Mouse (Mus musculus) stomach, postnatal 0 days (tissue): ENCODE results near the gene Fbxo7. TPM values are rescaled to one million over a fixed set of nuclear protein-coding genes. Genes with fewer than 3 reads are reported as not detected.

Experiments
- ATAC-seq: fragments of 200-750 bp; cut with Nextera tagmentation; 2 replicates; pipeline ENCODE4 v1.8.0; 2017; ENCODE audit not compliant: low FRiP score, low TSS enrichment
- DNase-seq: peaks from one replicate; pipeline ENCODE4 v3.0.0-alpha.2; 2016; ENCODE audit warnings: low spot score
- H3K27ac ChIP-seq: fragments of 300-500 bp; sonication (generic); replicated peaks from 2 replicates; pipeline ENCODE4 v1.5.1; 2014; ENCODE audit warnings: mild to moderate bottlenecking, control low read depth
- H3K27me3 ChIP-seq: fragments of 300-500 bp; sonication (generic); 2 replicates; pipeline ENCODE4 v1.6.1; 2014; ENCODE audit warnings: low read length; ENCODE audit not compliant: control insufficient read depth, insufficient read depth
- H3K36me3 ChIP-seq: fragments of 300-500 bp; sonication (generic); 2 replicates; pipeline ENCODE4 v1.6.1; 2014; ENCODE audit warnings: low read length, mixed read lengths; ENCODE audit not compliant: control insufficient read depth, insufficient read depth
- H3K4me1 ChIP-seq: fragments of 300-500 bp; sonication (generic); replicated peaks from 2 replicates; pipeline ENCODE4 v1.6.1; 2014; ENCODE audit warnings: antibody characterized with exemption; ENCODE audit not compliant: control insufficient read depth, insufficient read depth
- H3K4me2 ChIP-seq: fragments of 300-500 bp; sonication (generic); replicated peaks from 2 replicates; pipeline ENCODE4 v1.6.1; 2014; ENCODE audit warnings: low read depth, mild to moderate bottlenecking, control low read depth, moderate library complexity
- H3K4me3 ChIP-seq: fragments of 300-500 bp; sonication (generic); 2 replicates; pipeline ENCODE4 v1.5.1; 2014; ENCODE audit warnings: low read depth, low read length, control low read depth
- H3K9ac ChIP-seq: fragments of 300-500 bp; sonication (generic); 2 replicates; pipeline ENCODE4 v1.6.1; 2014; ENCODE audit warnings: mild to moderate bottlenecking, low read length, control low read depth, mixed read lengths
- H3K9me3 ChIP-seq: fragments of 300-500 bp; sonication (generic); 2 replicates; pipeline ENCODE4 v1.6.1; 2016; ENCODE audit warnings: low read length; ENCODE audit not compliant: control insufficient read depth
- CTCF ChIP-seq: IDR thresholded peaks from 2 replicates; pipeline ENCODE4 v1.5.1; 2016; ENCODE audit warnings: antibody characterized with exemption, low read depth, mild to moderate bottlenecking, moderate library complexity
- EP300 ChIP-seq: optimal IDR thresholded peaks from 2 replicates; pipeline ENCODE3; 2016; ENCODE audit warnings: antibody characterized with exemption
- whole genome bisulfite sequencing: fragments of 180-500 bp; shearing (Covaris S2); extraction: QIAGEN DNeasy Blood & Tissue Kit; methylation state at CpG from one replicate; pipeline ENCODE4 v1.1.7; 2014; 5-methylcytosine and 5-hydroxymethylcytosine counted together
- polyA plus RNA-seq: library from polyadenylated mRNA; unstranded; fragments of >200 nt; fragmentation: Nextera tagmentation; extraction: Ambion mirVana; gene quantifications from 2 replicates; pipeline ENCODE4 v1.2.1, GENCODE M21; 2015

The Fbxo7 gene
- polyA plus RNA-seq, 1 experiment from 2014 or later, result 24.8 TPM

- ATAC-seq, result no peak
Observed at GRCm38 (mm10) chr10:86074134-86074533, 52.4 kb downstream of the Fbxo7 start.

GRCm38 (mm10) chr10:86074971-86075711, 53.4 kb downstream of the Fbxo7 start:
- Histone ChIP-seq H3K9ac (no peak overlapping the region), H3K4me3 (no peak overlapping the region), H3K27me3 (no peaks in the 10 kb centered on the region), H3K4me2 (no peak overlapping the region), H3K27ac (no peak overlapping the region), H3K9me3 (no peaks in the 10 kb centered on the region; the same call in 1 of the 2 replicates), H3K36me3 (no peaks in the 10 kb centered on the region), H3K4me1 (no peaks in the 10 kb centered on the region)
- TF ChIP-seq EP300 (no peak), CTCF (peak; percentile 59)
- 80% methylated on average over 9 of the region's 9 CpGs for WGBS
- ATAC-seq (no peak), DNase-seq (no peak)

More at GRCm38 (mm10) chr10:86074134-86074533, 52.4 kb downstream of the Fbxo7 start:
- H3K4me1 ChIP-seq, result no peaks in the 10 kb centered on the region
- DNase-seq, result no peak
- H3K27ac ChIP-seq, result no peak overlapping the region
- 65% methylated on average over 4 of the region's 4 CpGs for WGBS
- H3K27me3 ChIP-seq, result no peaks in the 10 kb centered on the region
- TF ChIP-seq CTCF (no peak), EP300 (no peak)
- no peaks in the 10 kb centered on the region; the same call in 1 of the 2 replicates for H3K9me3 ChIP-seq
- no peaks in the 10 kb centered on the region for H3K36me3 ChIP-seq
- no peak overlapping the region for H3K9ac ChIP-seq
- H3K4me2 ChIP-seq, result no peak overlapping the region
- H3K4me3 ChIP-seq, result no peak overlapping the region

- TF ChIP-seq CTCF (no peak), EP300 (no peak)
- Histone ChIP-seq H3K9me3 (no peaks in the 10 kb centered on the region; the same call in 1 of the 2 replicates), H3K27ac (no peak overlapping the region), H3K36me3 (no peaks in the 10 kb centered on the region), H3K4me2 (no peak overlapping the region), H3K27me3 (no peaks in the 10 kb centered on the region), H3K9ac (no peak overlapping the region), H3K4me1 (no peaks in the 10 kb centered on the region), H3K4me3 (no peak overlapping the region)
- DNase-seq, result no peak
- no peak for ATAC-seq
- WGBS, result 79% methylated on average over 2 of the region's 2 CpGs
Observed at GRCm38 (mm10) chr10:86077272-86077671, 55.5 kb downstream of the Fbxo7 start.

- Histone ChIP-seq H3K9ac (no peak overlapping the region), H3K4me3 (no peak overlapping the region), H3K9me3 (no peaks in the 10 kb centered on the region; the same call in 1 of the 2 replicates), H3K4me1 (no peaks in the 10 kb centered on the region), H3K27me3 (no peaks in the 10 kb centered on the region), H3K27ac (no peak overlapping the region), H3K4me2 (no peak overlapping the region), H3K36me3 (no peaks in the 10 kb centered on the region)
- TF ChIP-seq EP300, result no peak
- TF ChIP-seq CTCF, result no peak
- ATAC-seq, result no peak
- 84% methylated on average over 2 of the region's 2 CpGs for WGBS
- DNase-seq, result no peak
Observed at GRCm38 (mm10) chr10:86078761-86079160, 57.0 kb downstream of the Fbxo7 start.

GRCm38 (mm10) chr10:86079921-86080320, 58.1 kb downstream of the Fbxo7 start:
- DNase-seq, result no peak
- no peak overlapping the region for H3K27ac ChIP-seq
- 81% methylated on average over 9 of the region's 9 CpGs for whole genome bisulfite sequencing
- no peaks in the 10 kb centered on the region for H3K36me3 ChIP-seq
- no peak overlapping the region for H3K4me3 ChIP-seq
- H3K27me3 ChIP-seq, result no peaks in the 10 kb centered on the region
- no peak overlapping the region for H3K4me2 ChIP-seq
- H3K4me1 ChIP-seq, result no peaks in the 10 kb centered on the region
- ATAC-seq, result no peak; the same call in 1 of the 2 replicates
- no peak overlapping the region for H3K9ac ChIP-seq
- H3K9me3 ChIP-seq, result no peaks in the 10 kb centered on the region
- no peak for TF ChIP-seq CTCF
- no peak for TF ChIP-seq EP300

GRCm38 (mm10) chr10:86091919-86092318, 70.1 kb downstream of the Fbxo7 start:
- DNase-seq, result no peak
- 46% methylated on average over 10 of the region's 10 CpGs for WGBS

More at GRCm38 (mm10) chr10:86091919-86092318, 70.1 kb downstream of the Fbxo7 start:
- Histone ChIP-seq H3K27ac (no peak overlapping the region), H3K27me3 (no peaks in the 10 kb centered on the region), H3K9ac (no peak overlapping the region), H3K4me2 (no peak overlapping the region), H3K9me3 (no peaks in the 10 kb centered on the region), H3K4me1 (no peaks in the 10 kb centered on the region), H3K4me3 (no peak overlapping the region), H3K36me3 (no peaks in the 10 kb centered on the region)
- no peak for TF ChIP-seq EP300
- TF ChIP-seq CTCF, result peak; percentile 67
- ATAC-seq, result no peak
